Mouse (Mus musculus) retina, embryonic 14.5 days (tissue): Measurements from ENCODE around the gene Dmd.

Experiments used
- DNase-seq: peaks from one replicate; pipeline ENCODE4 v3.0.0-alpha.2; 2015; ENCODE audit warnings: low spot score

The Dmd gene

GRCm38 (mm10) chrX:85048141-85049110 is 2099.8 kb downstream of the Dmd start:
- peak; percentile 43 for DNase-seq

GRCm38 (mm10) chrX:85049593-85049992 is 2100.9 kb downstream of the Dmd start:
- DNase-seq, result peak; percentile 7

- DNase-seq, result no peak
These were observed 2124.9 kb downstream of the Dmd start for GRCm38 (mm10) chrX:85073602-85074001.

GRCm38 (mm10) chrX:85076845-85077244 is 2128.2 kb downstream of the Dmd start:
- no peak for DNase-seq

GRCm38 (mm10) chrX:85077605-85078004 is 2128.9 kb downstream of the Dmd start:
- no peak for DNase-seq

- no peak for DNase-seq
These were observed 2130.5 kb downstream of the Dmd start for GRCm38 (mm10) chrX:85079174-85079573.

GRCm38 (mm10) chrX:85084237-85085153 is 2135.8 kb downstream of the Dmd start:
- no peak for DNase-seq

- peak; percentile 9 for DNase-seq
These were observed 2140.8 kb downstream of the Dmd start for GRCm38 (mm10) chrX:85089506-85089905.

- no peak for DNase-seq
These were observed 2144.7 kb downstream of the Dmd start for GRCm38 (mm10) chrX:85093354-85093753.

- no peak for DNase-seq
These were observed 2150.0 kb downstream of the Dmd start for GRCm38 (mm10) chrX:85098691-85099090.

GRCm38 (mm10) chrX:85112418-85112817 is 2163.7 kb downstream of the Dmd start:
- no peak for DNase-seq

- no peak for DNase-seq
These were observed 2184.0 kb downstream of the Dmd start for GRCm38 (mm10) chrX:85132706-85133105.

GRCm38 (mm10) chrX:85137293-85137692 is 2188.6 kb downstream of the Dmd start:
- no peak for DNase-seq

- no peak for DNase-seq
These were observed 2222.6 kb downstream of the Dmd start for GRCm38 (mm10) chrX:85171264-85171663.

- DNase-seq, result no peak
These were observed 2238.9 kb downstream of the Dmd start for GRCm38 (mm10) chrX:85187565-85187964.

GRCm38 (mm10) chrX:85193856-85194255 is 2245.2 kb downstream of the Dmd start:
- DNase-seq, result no peak

GRCm38 (mm10) chrX:85197688-85198087 is 2249.0 kb downstream of the Dmd start:
- DNase-seq, result no peak

- no peak for DNase-seq
These were observed 2250.7 kb downstream of the Dmd start for GRCm38 (mm10) chrX:85199398-85199797.

- DNase-seq, result no peak
These were observed 2258.3 kb downstream of the Dmd start for GRCm38 (mm10) chrX:85207001-85207400.

GRCm38 (mm10) chrX:85226883-85227282 is 2278.2 kb downstream of the Dmd start:
- DNase-seq, result no peak

GRCm38 (mm10) chrX:85249379-85249778 is 2300.7 kb downstream of the Dmd start, which contains the start of gene Fthl17a:
Gene Fthl17a, plus strand, starts transcription at chrX:85249679.
- no peak for DNase-seq
